Mouse (Mus musculus) heart, postnatal 0 days (tissue): ENCODE measurements around the gene Zmiz1.

Source experiments
- CTCF ChIP-seq: IDR thresholded peaks from 2 replicates; pipeline ENCODE4 v1.5.1; 2016; ENCODE audit warnings: antibody characterized with exemption, control low read depth, low read depth
- EP300 ChIP-seq: IDR thresholded peaks from 2 replicates; pipeline ENCODE4 v1.6.1; 2016; ENCODE audit warnings: antibody characterized with exemption, low read depth

DNA sequence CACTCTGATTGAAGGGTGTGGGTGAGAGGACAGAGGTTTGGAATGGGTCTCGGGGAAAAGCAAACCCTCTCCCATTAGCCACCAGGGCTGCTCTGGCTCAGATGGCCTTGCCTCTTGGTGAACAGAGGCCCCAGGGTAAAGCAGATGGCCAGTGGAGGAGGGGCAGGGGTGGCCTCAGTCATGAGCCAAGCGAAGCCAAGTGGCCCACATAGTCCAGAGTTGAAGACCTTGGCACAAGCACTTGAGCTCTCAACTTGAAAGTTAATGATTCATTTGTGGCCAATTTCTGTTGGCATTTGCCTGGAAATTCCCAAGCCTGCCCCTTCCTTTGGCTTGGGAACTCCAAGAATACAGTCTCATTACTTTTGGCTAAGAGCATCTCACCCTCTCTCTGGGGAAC lies 37.1 kb downstream of the Zmiz1 start:
- no peak for TF ChIP-seq CTCF
- no peak for TF ChIP-seq EP300
